Mouse (Mus musculus): ENCODE data around the gene Mmp8. TPM values are rescaled to one million over a fixed set of nuclear protein-coding genes. Genes with fewer than 3 reads are reported as not detected.

Gene Mmp8
- not detected for total RNA-seq (2021)
- long read RNA-seq, experiment 1: 0 reads
- long read RNA-seq, experiment 2: 0 reads

GRCm38 (mm10) chr9:7558221-7559017, at the start of gene Mmp8:
Mmp8 (plus strand) TSS chr9:7558456.
- no peak for DNase-seq

- DNase-seq: no peak
Measured at GRCm38 (mm10) chr9:7509619-7510233, 48.5 kb upstream of the Mmp8 start.

GRCm38 (mm10) chr9:7517944-7518571, 40.2 kb upstream of the Mmp8 start:
- no peak for DNase-seq

GRCm38 (mm10) chr9:7526255-7526940, 31.9 kb upstream of the Mmp8 start:
- no peak for DNase-seq

GRCm38 (mm10) chr9:7542763-7543162, 15.5 kb upstream of the Mmp8 start:
- DNase-seq: no peak

GRCm38 (mm10) chr9:7544923-7545457, 13.3 kb upstream of the Mmp8 start:
- DNase-seq: no peak

GRCm38 (mm10) chr9:7545471-7545870, 12.8 kb upstream of the Mmp8 start:
- no peak for DNase-seq

GRCm38 (mm10) chr9:7545920-7546319, 12.3 kb upstream of the Mmp8 start:
- no peak for DNase-seq

GRCm38 (mm10) chr9:7551943-7552342, 6.3 kb upstream of the Mmp8 start:
- no peak for DNase-seq

- no peak for DNase-seq
Measured at GRCm38 (mm10) chr9:7553536-7553935, 4.7 kb upstream of the Mmp8 start.

- no peak for DNase-seq
Measured at GRCm38 (mm10) chr9:7554382-7554781, 3.9 kb upstream of the Mmp8 start.

GRCm38 (mm10) chr9:7560026-7560425, 1.8 kb downstream of the Mmp8 start:
- DNase-seq: no peak

GRCm38 (mm10) chr9:7567376-7567775, 9.1 kb downstream of the Mmp8 start:
- DNase-seq: no peak

- DNase-seq: no peak
Measured at GRCm38 (mm10) chr9:7567923-7568322, 9.7 kb downstream of the Mmp8 start.

GRCm38 (mm10) chr9:7570485-7570884, 12.2 kb downstream of the Mmp8 start:
- no peak for DNase-seq

- no peak for DNase-seq
Measured at GRCm38 (mm10) chr9:7571162-7571561, 12.9 kb downstream of the Mmp8 start, which contains the start of gene Mmp27. Mmp27 (plus strand) TSS chr9:7571396.

GRCm38 (mm10) chr9:7572188-7572587, 13.9 kb downstream of the Mmp8 start:
- DNase-seq: no peak

- DNase-seq: no peak
Measured at GRCm38 (mm10) chr9:7572663-7573308, 14.5 kb downstream of the Mmp8 start.

GRCm38 (mm10) chr9:7575526-7575925, 17.3 kb downstream of the Mmp8 start:
- DNase-seq: peak; percentile 40

- no peak for DNase-seq
Measured at GRCm38 (mm10) chr9:7577371-7577770, 19.1 kb downstream of the Mmp8 start.

GRCm38 (mm10) chr9:7590063-7590462, 31.8 kb downstream of the Mmp8 start:
- DNase-seq: no peak

Data from gastrocnemius, postnatal 25 days (tissue).